Mouse (Mus musculus) embryonic fibroblast, embryonic 13.5 days (primary cell): ENCODE results near the gene Gp6.

Experiments used
- CTCF ChIP-seq: IDR thresholded peaks from 2 replicates; pipeline ENCODE4 v1.5.1; 2011; ENCODE audit warnings: mild to moderate bottlenecking, control low read depth, low read length, moderate library complexity, borderline replicate concordance; ENCODE audit not compliant: insufficient read depth
- POLR2A ChIP-seq: IDR thresholded peaks from 2 replicates; pipeline ENCODE4 v1.6.1; 2011; ENCODE audit warnings: low read depth, mild to moderate bottlenecking, control low read depth, low read length, moderate library complexity

DNA sequence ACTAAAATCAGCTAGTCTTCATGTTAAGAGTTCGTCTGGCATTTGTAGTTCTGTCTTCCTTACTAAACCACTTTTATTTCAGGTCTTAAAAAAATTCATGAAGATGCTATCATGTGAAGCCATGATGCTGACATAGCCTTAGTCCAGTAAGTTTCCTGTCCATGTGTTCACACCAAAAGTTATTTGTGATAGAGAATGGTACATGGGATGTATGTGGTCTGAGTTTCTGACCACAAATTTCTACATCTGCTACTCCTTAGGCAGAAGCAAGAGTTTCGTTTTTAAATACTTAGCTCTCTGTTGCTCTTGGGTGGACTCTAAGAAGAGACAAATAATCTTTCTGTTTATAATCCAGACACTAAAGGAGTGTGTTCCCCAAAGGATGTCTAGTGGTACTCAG is 74.2 kb downstream of the Gp6 start:
- no peak for TF ChIP-seq CTCF
- TF ChIP-seq POLR2A, result no peak
